Mouse (Mus musculus) hindbrain, postnatal 0 days (tissue): ENCODE data around the gene Maml3. TPM values are rescaled to one million over a fixed set of nuclear protein-coding genes. Genes with fewer than 3 reads are reported as not detected.

Experiments used
- ATAC-seq: fragments of 200-750 bp; cut with Nextera tagmentation; 2 replicates; pipeline ENCODE4 v1.8.0; 2017; ENCODE audit warnings: mild to moderate bottlenecking, moderate TSS enrichment, moderate library complexity
- DNase-seq: peaks from one replicate; pipeline ENCODE4 v3.0.0-alpha.2; 2015; ENCODE audit warnings: low spot score
- H3K27ac ChIP-seq: fragments of 300-500 bp; sonication (generic); 2 replicates; pipeline ENCODE4 v1.5.1; 2014; ENCODE audit warnings: mild to moderate bottlenecking
- H3K27me3 ChIP-seq: fragments of 300-500 bp; sonication (generic); 2 replicates; pipeline ENCODE4 v1.6.1; 2014; ENCODE audit warnings: low read length, mixed read lengths; ENCODE audit not compliant: insufficient read depth
- H3K36me3 ChIP-seq: fragments of 300-500 bp; sonication (generic); 2 replicates; pipeline ENCODE4 v1.6.1; 2014; ENCODE audit warnings: low read length, mixed read lengths; ENCODE audit not compliant: insufficient read depth
- H3K4me1 ChIP-seq: fragments of 300-500 bp; sonication (generic); 2 replicates; pipeline ENCODE4 v1.6.1; 2014; ENCODE audit warnings: antibody characterized with exemption, low read length, mixed read lengths; ENCODE audit not compliant: insufficient read depth
- H3K4me2 ChIP-seq: fragments of 300-500 bp; sonication (generic); 2 replicates; pipeline ENCODE4 v1.6.1; 2014; ENCODE audit warnings: low read depth, mild to moderate bottlenecking, low read length, moderate library complexity, mixed read lengths
- H3K4me3 ChIP-seq: fragments of 300-500 bp; sonication (generic); 2 replicates; pipeline ENCODE4 v1.5.1; 2014; ENCODE audit warnings: low read length
- H3K9ac ChIP-seq: fragments of 300-500 bp; sonication (generic); replicated peaks from 2 replicates; pipeline ENCODE4 v1.6.1; 2014; ENCODE audit warnings: mild to moderate bottlenecking, low read length, moderate library complexity, mixed read lengths
- H3K9me3 ChIP-seq: fragments of 300-500 bp; sonication (generic); 2 replicates; pipeline ENCODE4 v1.6.1; 2016; ENCODE audit warnings: low read length, mixed read lengths
- CTCF ChIP-seq: IDR thresholded peaks from 2 replicates; pipeline ENCODE4 v1.5.1; 2016; ENCODE audit warnings: antibody characterized with exemption, control low read depth, low read depth
- WGBS: fragments of 180-500 bp; shearing (Covaris S2); extraction: QIAGEN DNeasy Blood & Tissue Kit; methylation state at CpG from one replicate; pipeline ENCODE4 v1.1.7; 2014; 5-methylcytosine and 5-hydroxymethylcytosine counted together
- polyA plus RNA-seq: library from polyadenylated mRNA; unstranded; fragments of >200 nt; fragmentation: Nextera tagmentation; extraction: Ambion mirVana; gene quantifications from 2 replicates; pipeline ENCODE4 v1.2.1, GENCODE M21; 2015
- total RNA-seq: library from RNA; depleted of rRNA; stranded (reverse); fragments of >200 nt; gene quantifications from 2 replicates; pipeline ENCODE4 v1.2.3, GENCODE M21; 2014

Gene Maml3
- total and polyA plus RNA-seq, 2 experiments from 2014 or later, result 4.8 to 18.8 TPM

GRCm38 (mm10) chr3:51998511-51999399 is 106.1 kb downstream of the Maml3 start:
- H3K9ac ChIP-seq, result no peak overlapping the region
- no peaks in the 10 kb centered on the region for H3K27me3 ChIP-seq
- H3K4me2 ChIP-seq, result no peak overlapping the region
- H3K36me3 ChIP-seq, result no peaks in the 10 kb centered on the region
- H3K4me1 ChIP-seq, result no peaks in the 10 kb centered on the region
- no peaks in the 10 kb centered on the region for H3K9me3 ChIP-seq
- DNase-seq, result no peak
- H3K27ac ChIP-seq, result no peak overlapping the region
- TF ChIP-seq CTCF, result no peak
- WGBS, result 69% methylated on average over 21 of the region's 21 CpGs
- ATAC-seq, result no peak
- H3K4me3 ChIP-seq, result no peak overlapping the region

DNA sequence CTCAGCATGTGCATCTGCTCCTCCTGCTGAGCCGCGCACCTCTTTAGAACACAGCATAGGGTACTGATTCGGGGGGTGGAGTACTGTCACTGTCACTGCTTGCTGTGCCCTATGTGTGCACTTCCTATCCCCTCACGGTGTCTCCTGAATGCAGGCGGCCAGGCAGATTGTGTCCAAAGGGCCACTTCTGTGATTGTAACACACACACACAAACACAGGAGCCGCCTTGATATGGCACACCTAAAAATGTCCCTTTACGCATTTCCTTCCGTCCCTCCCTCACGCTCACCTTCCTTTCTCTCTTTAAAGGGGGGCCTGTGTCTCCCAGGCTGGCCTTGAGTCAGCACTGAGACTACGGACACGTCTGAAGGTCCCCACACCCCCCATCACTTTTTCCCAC is 107.3 kb downstream of the Maml3 start:
- no peak overlapping the region for H3K9ac ChIP-seq
- H3K27ac ChIP-seq, result no peak overlapping the region
- H3K4me1 ChIP-seq, result no peaks in the 10 kb centered on the region
- no peaks in the 10 kb centered on the region for H3K27me3 ChIP-seq
- DNase-seq, result no peak
- no peaks in the 10 kb centered on the region for H3K36me3 ChIP-seq
- no peak overlapping the region for H3K4me3 ChIP-seq
- no peak for ATAC-seq
- no peaks in the 10 kb centered on the region for H3K9me3 ChIP-seq
- WGBS, result 94% methylated on average over 11 of the region's 11 CpGs
- H3K4me2 ChIP-seq, result no peak overlapping the region
- TF ChIP-seq CTCF, result no peak

DNA sequence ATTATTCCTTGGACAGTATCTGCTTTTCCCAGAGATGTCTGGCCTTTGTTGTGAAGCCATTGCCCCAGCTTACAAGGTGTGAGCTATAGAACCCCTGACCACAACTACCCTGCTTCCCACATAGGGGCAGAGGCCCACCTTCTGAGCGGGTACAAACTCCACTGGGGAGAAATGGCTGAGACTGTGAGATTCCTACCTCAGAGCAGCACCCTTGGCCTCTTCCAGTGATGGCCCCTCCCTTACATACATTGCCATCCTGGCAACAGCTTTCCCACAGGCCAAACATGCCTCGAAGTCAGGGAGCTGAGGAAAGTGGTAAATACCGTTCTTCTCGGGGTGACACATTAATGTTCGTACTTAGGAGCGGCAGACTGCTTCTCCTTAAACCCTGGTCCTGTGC is 118.4 kb downstream of the Maml3 start:
- H3K36me3 ChIP-seq, result no peaks in the 10 kb centered on the region
- no peak overlapping the region for H3K4me2 ChIP-seq
- H3K4me3 ChIP-seq, result no peak overlapping the region
- H3K9ac ChIP-seq, result no peak overlapping the region
- H3K4me1 ChIP-seq, result 0 out of 2 replicates have a peak, but pooled peaks cover 3% of the 10 kb centered on the region
- no peaks in the 10 kb centered on the region for H3K9me3 ChIP-seq
- H3K27ac ChIP-seq, result no peak overlapping the region
- TF ChIP-seq CTCF, result no peak
- 71% methylated on average over 6 of the region's 6 CpGs for WGBS
- H3K27me3 ChIP-seq, result no peaks in the 10 kb centered on the region
- no peak for ATAC-seq
- DNase-seq, result no peak

GRCm38 (mm10) chr3:51981496-51981895 is 123.4 kb downstream of the Maml3 start:
- Histone ChIP-seq H3K4me2 (no peak overlapping the region), H3K4me1 (no peaks in the 10 kb centered on the region), H3K27me3 (no peaks in the 10 kb centered on the region), H3K9ac (no peak overlapping the region), H3K4me3 (no peak overlapping the region), H3K36me3 (no peaks in the 10 kb centered on the region), H3K27ac (no peak overlapping the region), H3K9me3 (no peaks in the 10 kb centered on the region)
- ATAC-seq, result no peak
- 55% methylated on average over 5 of the region's 5 CpGs for WGBS
- no peak for DNase-seq
- TF ChIP-seq CTCF, result no peak

DNA sequence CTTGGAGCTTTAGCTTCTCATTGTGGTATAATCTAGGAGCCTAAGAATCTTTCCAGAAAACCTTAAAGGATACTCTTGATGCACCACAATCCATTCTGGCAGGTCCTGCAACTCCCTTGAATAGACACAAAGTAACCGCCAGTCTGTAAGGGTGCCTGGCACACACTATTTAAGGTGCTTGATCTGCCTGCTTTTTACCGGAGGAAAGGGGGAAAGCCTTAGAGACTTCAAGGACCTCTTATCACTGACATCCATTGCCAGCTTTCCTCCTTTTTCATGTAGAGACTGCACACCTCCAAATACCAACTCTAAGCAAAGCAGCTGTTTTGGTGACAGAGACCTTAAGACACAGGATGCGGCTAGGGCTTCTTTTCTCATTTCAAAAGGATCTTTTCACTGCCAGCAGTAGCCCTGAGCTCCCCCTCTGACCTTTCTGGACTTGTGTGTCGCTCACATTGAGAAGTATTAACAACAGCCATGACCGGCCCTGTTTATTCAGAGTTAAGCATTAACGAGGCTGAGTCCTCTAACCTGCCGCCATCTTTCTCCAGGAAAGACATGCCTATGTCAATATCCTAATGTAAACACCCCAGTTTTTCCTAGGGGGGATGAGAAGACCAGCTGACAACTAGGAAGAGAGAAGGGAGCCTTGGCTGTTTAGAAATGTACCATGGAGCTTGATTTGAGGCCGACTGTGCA is 127.1 kb downstream of the Maml3 start:
- Histone ChIP-seq H3K4me1 (no peaks in the 10 kb centered on the region), H3K36me3 (no peaks in the 10 kb centered on the region), H3K27ac (no peak overlapping the region), H3K27me3 (no peaks in the 10 kb centered on the region), H3K4me3 (no peak overlapping the region), H3K9ac (no peak overlapping the region), H3K9me3 (no peaks in the 10 kb centered on the region), H3K4me2 (no peak overlapping the region)
- DNase-seq (no peak), ATAC-seq (no peak)
- WGBS, result 61% methylated on average over 8 of the region's 8 CpGs
- TF ChIP-seq CTCF, result no peak

DNA sequence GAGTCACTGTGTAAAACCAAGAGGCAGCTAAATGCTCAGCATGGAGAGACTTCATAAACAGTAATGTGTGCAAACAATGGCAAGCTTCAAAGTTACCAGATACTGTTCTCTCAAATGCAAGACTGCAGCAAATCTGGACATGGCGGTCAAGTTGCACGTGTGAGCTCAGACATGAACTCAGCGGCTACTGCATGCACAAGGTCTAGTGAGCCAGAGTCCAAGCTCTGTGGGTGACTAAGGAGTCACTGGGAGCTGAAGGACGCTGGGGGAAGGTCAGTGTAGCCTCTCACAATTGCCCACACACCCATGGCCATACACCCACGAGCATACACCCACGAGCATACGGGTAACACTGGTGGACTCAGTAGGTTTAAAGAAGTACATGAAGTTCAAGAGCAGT is 130.3 kb downstream of the Maml3 start:
- Histone ChIP-seq H3K4me3 (no peak overlapping the region), H3K27me3 (no peaks in the 10 kb centered on the region), H3K9ac (no peak overlapping the region), H3K36me3 (no peaks in the 10 kb centered on the region), H3K4me1 (no peaks in the 10 kb centered on the region), H3K9me3 (no peaks in the 10 kb centered on the region), H3K4me2 (no peak overlapping the region), H3K27ac (no peak overlapping the region)
- TF ChIP-seq CTCF, result no peak
- no peak for DNase-seq
- no peak for ATAC-seq
- WGBS, result 95% methylated on average over 7 of the region's 7 CpGs

DNA sequence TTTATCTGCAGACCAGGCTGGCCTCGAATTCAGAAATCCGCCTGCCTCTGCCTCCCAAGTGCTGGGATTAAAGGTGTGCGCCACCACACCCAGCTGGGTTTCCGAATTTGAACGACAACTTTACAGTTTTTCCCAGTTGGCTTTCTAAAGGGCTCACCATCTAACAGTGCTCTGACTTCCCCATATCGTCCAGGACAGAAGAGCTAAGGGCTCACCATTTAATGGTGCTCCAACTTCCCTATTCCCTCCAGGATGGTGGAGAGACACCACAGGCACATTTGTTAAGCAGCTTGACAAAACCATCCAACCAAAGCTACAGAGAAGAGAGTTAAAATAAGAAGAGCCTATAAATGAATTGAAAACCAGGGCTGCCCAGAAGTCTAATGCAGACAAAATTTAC is 130.7 kb downstream of the Maml3 start:
- TF ChIP-seq CTCF, result no peak
- no peak for ATAC-seq
- 96% methylated on average over 6 of the region's 6 CpGs for WGBS

More for the DNA sequence above, 130.7 kb downstream of the Maml3 start:
- Histone ChIP-seq H3K27me3 (no peaks in the 10 kb centered on the region), H3K9ac (no peak overlapping the region), H3K36me3 (no peaks in the 10 kb centered on the region), H3K4me3 (no peak overlapping the region), H3K4me2 (no peak overlapping the region), H3K9me3 (no peaks in the 10 kb centered on the region), H3K4me1 (no peaks in the 10 kb centered on the region), H3K27ac (no peak overlapping the region)
- DNase-seq, result no peak
